Mouse (Mus musculus) embryonic facial prominence, embryonic 15.5 days (tissue): Measurements from ENCODE around the gene Tcp11l2. TPM values are rescaled to one million over a fixed set of nuclear protein-coding genes. Genes with fewer than 3 reads are reported as not detected.

Experiments
- ATAC-seq: fragments of 200-750 bp; cut with Nextera tagmentation; 2 replicates; pipeline ENCODE4 v1.8.0; 2017; ENCODE audit warnings: low read depth, moderate TSS enrichment; ENCODE audit not compliant: insufficient number of reproducible peaks, low FRiP score, low TSS enrichment
- H3K27ac ChIP-seq: fragments of 300-500 bp; sonication (generic); replicated peaks from 2 replicates; pipeline ENCODE4 v1.5.1; 2015; ENCODE audit warnings: mild to moderate bottlenecking, inconsistent platforms
- H3K27me3 ChIP-seq: fragments of 300-500 bp; sonication (generic); 2 replicates; pipeline ENCODE4 v1.6.1; 2015; ENCODE audit warnings: inconsistent platforms
- H3K36me3 ChIP-seq: fragments of 300-500 bp; sonication (generic); 2 replicates; pipeline ENCODE4 v1.6.1; 2015; ENCODE audit warnings: mild to moderate bottlenecking, inconsistent platforms
- H3K4me1 ChIP-seq: fragments of 300-500 bp; sonication (generic); 2 replicates; pipeline ENCODE4 v1.6.1; 2015; ENCODE audit warnings: inconsistent platforms
- H3K4me2 ChIP-seq: fragments of 300-500 bp; sonication (generic); replicated peaks from 2 replicates; pipeline ENCODE4 v1.6.1; 2015; ENCODE audit warnings: mild to moderate bottlenecking, inconsistent platforms
- H3K4me3 ChIP-seq: fragments of 300-500 bp; sonication (generic); replicated peaks from 2 replicates; pipeline ENCODE4 v1.5.1; 2015; ENCODE audit warnings: mild to moderate bottlenecking, inconsistent platforms
- H3K9ac ChIP-seq: fragments of 300-500 bp; sonication (generic); 2 replicates; pipeline ENCODE4 v1.6.1; 2015; ENCODE audit warnings: inconsistent platforms
- H3K9me3 ChIP-seq: fragments of 300-500 bp; sonication (generic); replicated peaks from 2 replicates; pipeline ENCODE4 v1.6.1; 2016; ENCODE audit warnings: inconsistent platforms
- WGBS: fragments of 180-500 bp; shearing (Covaris S2); methylation state at CpG from one replicate; pipeline ENCODE4 v1.1.7; 2015; 5-methylcytosine and 5-hydroxymethylcytosine counted together
- polyA plus RNA-seq: library from polyadenylated mRNA; unstranded; fragments of >200 nt; fragmentation: Nextera tagmentation; extraction: Ambion mirVana; gene quantifications from 2 replicates; pipeline ENCODE4 v1.2.1, GENCODE M21; 2015

The Tcp11l2 gene
- polyA plus RNA-seq, 1 experiment from 2014 or later, result 22.4 TPM

- H3K4me1 ChIP-seq, result no peaks in the 10 kb centered on the region
- no peak overlapping the region for H3K27ac ChIP-seq
- no peak for ATAC-seq
- no peak overlapping the region for H3K4me3 ChIP-seq
- no peak overlapping the region for H3K9ac ChIP-seq
- peaks cover 42% of the 10 kb centered on the region for H3K36me3 ChIP-seq
- no peak overlapping the region for H3K4me2 ChIP-seq
- no peaks in the 10 kb centered on the region for H3K9me3 ChIP-seq
- 86% methylated on average over 4 of the region's 4 CpGs for WGBS
- no peaks in the 10 kb centered on the region for H3K27me3 ChIP-seq
These were observed 62.0 kb downstream of the Tcp11l2 start for GRCm38 (mm10) chr10:84638382-84638781.

DNA sequence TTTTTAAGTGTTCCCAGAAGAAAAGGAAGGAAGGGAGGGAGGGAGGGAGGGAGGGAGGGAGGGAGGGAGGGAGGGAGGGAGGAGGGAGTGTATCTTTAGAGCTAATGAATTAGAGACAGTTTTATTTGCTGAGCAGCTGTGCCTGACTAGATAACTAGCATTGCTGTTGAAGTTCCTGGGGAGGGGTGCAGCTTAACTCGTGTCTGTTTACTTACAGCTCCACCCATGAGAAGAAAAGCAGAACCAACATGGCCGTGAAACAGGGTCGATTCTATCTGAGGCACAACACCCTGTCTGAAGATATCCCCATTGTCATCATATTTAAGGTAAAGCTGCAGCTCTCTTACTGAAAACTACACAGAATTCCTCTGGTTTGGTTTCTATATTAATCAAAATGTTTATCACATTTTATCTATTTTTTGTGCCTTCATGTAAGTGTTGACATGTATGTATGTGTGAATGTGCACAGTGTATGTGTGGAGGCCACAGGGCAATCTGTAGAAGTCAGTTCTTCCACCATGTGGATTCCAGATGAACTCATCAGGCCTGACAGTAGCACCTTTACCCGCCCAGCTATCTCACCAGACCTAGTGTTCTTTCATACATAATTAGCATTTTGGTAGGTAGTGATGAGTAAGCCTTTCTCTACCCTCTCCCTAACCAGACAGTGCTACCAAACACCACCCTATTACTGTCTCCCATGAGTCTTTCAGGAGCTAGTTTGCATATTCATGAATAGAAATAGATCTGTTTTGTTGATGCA lies 63.3 kb downstream of the Tcp11l2 start:
- WGBS, result 72% methylated on average over 4 of the region's 4 CpGs
- H3K27me3 ChIP-seq, result no peaks in the 10 kb centered on the region
- no peak overlapping the region for H3K4me3 ChIP-seq

GRCm38 (mm10) chr10:84640861-84641260 lies 64.4 kb downstream of the Tcp11l2 start:
- no peak overlapping the region for H3K27ac ChIP-seq
- no peak overlapping the region for H3K4me2 ChIP-seq
- H3K4me1 ChIP-seq, result no peaks in the 10 kb centered on the region
- no peak overlapping the region for H3K9ac ChIP-seq
- ATAC-seq, result no peak
- peaks cover 38% of the 10 kb centered on the region for H3K36me3 ChIP-seq
- no peak overlapping the region for H3K4me3 ChIP-seq
- H3K27me3 ChIP-seq, result no peaks in the 10 kb centered on the region
- WGBS, result 86% methylated on average over 7 of the region's 7 CpGs
- H3K9me3 ChIP-seq, result no peaks in the 10 kb centered on the region

More for the DNA sequence above, 63.3 kb downstream of the Tcp11l2 start:
- Histone ChIP-seq H3K27ac (no peak overlapping the region), H3K9ac (no peak overlapping the region), H3K4me2 (no peak overlapping the region), H3K4me1 (no peaks in the 10 kb centered on the region), H3K9me3 (no peaks in the 10 kb centered on the region), H3K36me3 (peaks cover 39% of the 10 kb centered on the region)
- ATAC-seq, result no peak

GRCm38 (mm10) chr10:84641576-84641975 lies 65.2 kb downstream of the Tcp11l2 start:
- no peaks in the 10 kb centered on the region for H3K4me1 ChIP-seq
- no peak overlapping the region for H3K27ac ChIP-seq
- H3K4me2 ChIP-seq, result no peak overlapping the region
- ATAC-seq, result no peak
- H3K27me3 ChIP-seq, result no peaks in the 10 kb centered on the region
- H3K9me3 ChIP-seq, result no peaks in the 10 kb centered on the region
- H3K9ac ChIP-seq, result no peak overlapping the region
- H3K36me3 ChIP-seq, result peaks cover 32% of the 10 kb centered on the region
- no peak overlapping the region for H3K4me3 ChIP-seq
- WGBS, result 82% methylated on average over 2 of the region's 2 CpGs

GRCm38 (mm10) chr10:84645940-84646339 lies 69.5 kb downstream of the Tcp11l2 start:
- Histone ChIP-seq H3K4me3 (no peak overlapping the region), H3K9me3 (no peaks in the 10 kb centered on the region), H3K27ac (no peak overlapping the region), H3K27me3 (no peaks in the 10 kb centered on the region), H3K9ac (no peak overlapping the region), H3K4me1 (no peaks in the 10 kb centered on the region), H3K36me3 (peaks cover 19% of the 10 kb centered on the region), H3K4me2 (no peak overlapping the region)
- no peak for ATAC-seq
- WGBS, result 76% methylated on average over 8 of the region's 8 CpGs

GRCm38 (mm10) chr10:84646506-84647102 lies 70.2 kb downstream of the Tcp11l2 start:
- no peaks in the 10 kb centered on the region for H3K9me3 ChIP-seq
- no peak overlapping the region for H3K27ac ChIP-seq
- peaks cover 21% of the 10 kb centered on the region for H3K36me3 ChIP-seq
- ATAC-seq, result no peak
- WGBS, result 83% methylated on average over 12 of the region's 12 CpGs
- H3K27me3 ChIP-seq, result no peaks in the 10 kb centered on the region
- no peak overlapping the region for H3K9ac ChIP-seq
- no peak overlapping the region for H3K4me3 ChIP-seq
- H3K4me2 ChIP-seq, result no peak overlapping the region
- H3K4me1 ChIP-seq, result no peaks in the 10 kb centered on the region

GRCm38 (mm10) chr10:84647264-84647663 lies 70.8 kb downstream of the Tcp11l2 start:
- no peak for ATAC-seq
- H3K9ac ChIP-seq, result no peak overlapping the region
- H3K36me3 ChIP-seq, result peaks cover 23% of the 10 kb centered on the region
- no peak overlapping the region for H3K27ac ChIP-seq
- H3K4me2 ChIP-seq, result no peak overlapping the region
- H3K4me3 ChIP-seq, result no peak overlapping the region
- no peaks in the 10 kb centered on the region for H3K9me3 ChIP-seq
- H3K27me3 ChIP-seq, result no peaks in the 10 kb centered on the region
- H3K4me1 ChIP-seq, result no peaks in the 10 kb centered on the region
- WGBS, result 88% methylated on average over 5 of the region's 5 CpGs

- H3K9ac ChIP-seq, result no peak overlapping the region
- H3K27ac ChIP-seq, result no peak overlapping the region
- H3K36me3 ChIP-seq, result peaks cover 34% of the 10 kb centered on the region
- H3K4me1 ChIP-seq, result no peaks in the 10 kb centered on the region
- no peaks in the 10 kb centered on the region for H3K27me3 ChIP-seq
- no peak overlapping the region for H3K4me3 ChIP-seq
- H3K4me2 ChIP-seq, result no peak overlapping the region
- no peaks in the 10 kb centered on the region for H3K9me3 ChIP-seq
- 85% methylated on average over 4 of the region's 4 CpGs for WGBS
- no peak for ATAC-seq
These were observed 72.5 kb downstream of the Tcp11l2 start for GRCm38 (mm10) chr10:84648911-84649310.

DNA sequence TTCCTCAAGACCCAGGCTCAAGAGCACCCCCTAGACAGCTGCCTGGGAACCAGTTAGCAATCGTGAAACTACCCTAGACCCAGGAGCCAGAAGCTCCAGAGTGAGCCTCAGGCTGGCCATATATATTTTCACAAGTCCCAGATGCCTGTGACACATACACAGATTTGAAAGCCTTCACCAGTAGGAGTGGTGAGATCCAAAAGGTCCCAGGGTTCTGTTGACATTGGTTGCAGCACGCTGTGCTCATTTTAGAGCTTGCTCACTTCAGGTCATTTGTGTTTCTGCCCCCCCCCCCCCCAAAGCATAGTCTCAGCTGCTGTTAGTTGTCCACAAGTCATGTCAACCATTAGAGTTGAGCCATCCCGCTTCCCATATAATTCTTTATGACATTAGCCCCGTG lies 77.6 kb downstream of the Tcp11l2 start:
- no peak overlapping the region for H3K4me3 ChIP-seq
- ATAC-seq, result no peak
- WGBS, result 72% methylated on average over 4 of the region's 4 CpGs
- H3K4me1 ChIP-seq, result no peaks in the 10 kb centered on the region
- peaks cover 16% of the 10 kb centered on the region; the same call in 1 of the 2 replicates for H3K36me3 ChIP-seq
- no peaks in the 10 kb centered on the region for H3K9me3 ChIP-seq
- no peak overlapping the region for H3K27ac ChIP-seq
- H3K9ac ChIP-seq, result no peak overlapping the region
- no peaks in the 10 kb centered on the region for H3K27me3 ChIP-seq
- H3K4me2 ChIP-seq, result no peak overlapping the region

- WGBS, result 84% methylated on average over 4 of the region's 4 CpGs
- Histone ChIP-seq H3K4me3 (no peak overlapping the region), H3K9me3 (no peaks in the 10 kb centered on the region), H3K27me3 (no peaks in the 10 kb centered on the region), H3K36me3 (peaks cover 16% of the 10 kb centered on the region; the same call in 1 of the 2 replicates), H3K9ac (no peak overlapping the region), H3K4me1 (no peaks in the 10 kb centered on the region), H3K4me2 (no peak overlapping the region), H3K27ac (no peak overlapping the region)
- ATAC-seq, result no peak
These were observed 78.3 kb downstream of the Tcp11l2 start for GRCm38 (mm10) chr10:84654731-84655130.

GRCm38 (mm10) chr10:84656618-84657017 lies 80.2 kb downstream of the Tcp11l2 start:
- Histone ChIP-seq H3K9ac (no peak overlapping the region), H3K4me3 (no peak overlapping the region), H3K9me3 (no peaks in the 10 kb centered on the region), H3K36me3 (peaks cover 16% of the 10 kb centered on the region; the same call in 1 of the 2 replicates), H3K27me3 (no peaks in the 10 kb centered on the region), H3K4me2 (no peak overlapping the region), H3K27ac (no peak overlapping the region), H3K4me1 (no peaks in the 10 kb centered on the region)
- ATAC-seq, result no peak
- 82% methylated on average over 4 of the region's 4 CpGs for WGBS
